Mouse (Mus musculus) gastrocnemius, postnatal 4 days (tissue): ENCODE measurements around the gene Nrarp. TPM values are rescaled to one million over a fixed set of nuclear protein-coding genes. Genes with fewer than 3 reads are reported as not detected.

Source experiments
- DNase-seq, 2 experiments: peaks; one replicate each; pipeline ENCODE4 v3.0.0; 2021 to 2022; ENCODE audit warnings: low spot score in 2 of 2, mixed read lengths in 2 of 2
- total RNA-seq, 2 experiments: library from RNA; stranded (reverse); gene quantifications; 2 replicates each; pipeline ENCODE4 v1.2.3; 2021

The Nrarp gene
- total RNA-seq, 2 experiments from 2014 or later, result 20.8 to 22.5 TPM

DNA sequence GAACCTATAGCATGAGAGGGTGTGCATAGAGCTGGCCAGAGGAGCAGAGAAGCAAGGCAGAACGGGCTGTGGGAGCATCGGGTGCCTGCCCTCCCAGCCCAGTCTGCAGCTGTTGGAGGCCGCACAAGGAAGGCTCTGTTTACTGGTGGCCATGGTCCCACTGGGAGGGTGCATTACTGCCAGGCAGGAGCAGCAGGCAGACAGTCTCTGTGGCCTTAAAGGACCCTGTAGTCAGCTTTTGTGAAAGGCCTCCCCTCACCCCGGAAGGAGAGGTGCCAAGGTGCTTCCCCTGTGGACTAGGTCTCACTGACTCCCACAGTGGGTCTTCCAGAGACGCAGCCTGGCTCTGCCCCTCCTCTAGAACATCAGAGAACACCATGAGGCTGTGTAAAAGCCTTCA is 46.3 kb downstream of the Nrarp start:
- peak in 1 of 2 experiments; percentile 56 for DNase-seq

GRCm38 (mm10) chr2:25227406-25227805 is 46.8 kb downstream of the Nrarp start:
- no peak for DNase-seq

- DNase-seq, result peak; percentile 74 to 85
These were observed 47.9 kb downstream of the Nrarp start for GRCm38 (mm10) chr2:25228431-25228889.

DNA sequence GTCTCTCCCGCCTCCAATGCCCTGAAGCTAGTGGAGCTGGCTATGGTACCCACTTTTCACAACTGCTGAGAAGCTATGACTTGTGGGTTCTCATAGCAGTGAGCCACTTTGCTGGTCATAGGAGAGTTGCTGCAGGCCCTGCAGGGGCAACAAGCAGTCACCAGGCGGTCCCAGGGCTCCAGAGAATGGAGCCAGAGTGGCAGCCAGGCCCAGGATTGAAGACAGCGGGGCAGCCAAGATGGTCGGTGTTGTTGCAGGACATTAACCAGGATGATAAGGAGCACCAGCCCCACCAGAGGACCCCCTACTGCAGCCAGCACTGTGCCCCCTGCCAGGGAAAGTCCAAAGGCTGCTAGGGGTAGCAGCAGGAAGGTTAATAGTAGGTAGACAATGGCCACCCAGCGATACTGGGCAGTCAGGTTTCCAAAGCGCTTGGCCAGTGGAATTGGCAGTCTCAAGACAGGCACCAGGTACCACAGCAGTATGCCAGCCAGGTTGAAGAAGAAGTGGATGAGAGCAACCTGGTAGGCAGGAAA is 48.5 kb downstream of the Nrarp start:
- no peak for DNase-seq

DNA sequence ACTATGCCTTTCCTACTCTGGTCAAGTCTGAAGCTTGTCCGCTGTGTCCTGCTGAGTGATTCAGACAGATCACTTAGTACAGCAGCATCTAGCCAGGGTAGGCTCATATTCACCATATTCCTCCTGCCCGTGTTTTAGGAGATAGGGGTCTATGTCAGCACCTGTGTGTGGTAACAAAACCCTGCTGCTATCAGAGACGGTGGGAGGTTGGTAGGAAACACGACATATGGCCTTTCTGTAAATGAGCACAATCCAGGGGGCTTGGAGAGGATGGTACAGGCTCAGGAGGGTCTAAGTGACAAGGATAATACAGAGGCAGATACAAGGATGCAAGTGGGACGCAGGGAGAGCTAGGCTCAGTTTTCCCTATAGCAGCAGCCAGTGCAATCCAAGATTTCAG is 49.0 kb downstream of the Nrarp start:
- DNase-seq, result no peak

- no peak for DNase-seq
These were observed 50.0 kb downstream of the Nrarp start for GRCm38 (mm10) chr2:25230581-25230980.

- no peak for DNase-seq
These were observed 50.5 kb downstream of the Nrarp start for GRCm38 (mm10) chr2:25231038-25231437.

Other genes starting within 250 kb of the Nrarp start
- gene Arrdc1, start 245.5 kb upstream of the Nrarp start, total RNA-seq, result 10 to 100 TPM; 15.0 to 17.5 TPM
- gene Zmynd19, start 231.0 kb upstream of the Nrarp start, total RNA-seq, result 10 to 100 TPM; 23.9 to 25.9 TPM
- gene Dph7, start 218.4 kb upstream of the Nrarp start, total RNA-seq, result 10 to 100 TPM in 1 of 2 experiments, 1 to 10 TPM in 1; 8.3 to 10.6 TPM
- 10 to 100 TPM; 56.1 to 59.4 TPM for gene Mrpl41, start 205.7 kb upstream of the Nrarp start, total RNA-seq
- 10 to 100 TPM; 17.3 to 23.2 TPM for gene Pnpla7, start 204.7 kb upstream of the Nrarp start, total RNA-seq
- 10 to 100 TPM; 43.1 to 47.7 TPM for gene Nsmf, start 126.4 kb upstream of the Nrarp start, total RNA-seq
- gene Entpd8, start 100.5 kb upstream of the Nrarp start, total RNA-seq, result not detected
- not detected for gene Noxa1, start 85.6 kb upstream of the Nrarp start, total RNA-seq
- gene Tor4a, start 16.1 kb downstream of the Nrarp start, total RNA-seq, result 1 to 10 TPM; 2.7 to 2.9 TPM
- 10 to 100 TPM; 43.4 to 47.7 TPM for gene Nelfb, start 30.7 kb downstream of the Nrarp start, total RNA-seq
- gene Stpg3, start 33.9 kb downstream of the Nrarp start, total RNA-seq, result not detected
- under 1 TPM in 1 of 2 experiments, not detected in 1; 0.25 TPM for gene Fam166a, start 38.0 kb downstream of the Nrarp start, total RNA-seq
- 100 to 1,000 TPM; 360 to 390 TPM for gene Tubb4b, start 43.9 kb downstream of the Nrarp start, total RNA-seq
- not detected for gene Slc34a3, start 53.6 kb downstream of the Nrarp start, total RNA-seq
- not detected for gene Rnf224, start 56.0 kb downstream of the Nrarp start, total RNA-seq
- 1 to 10 TPM; 1.4 to 2.0 TPM for gene Rnf208, start 61.5 kb downstream of the Nrarp start, total RNA-seq
- not detected for gene Cysrt1, start 61.7 kb downstream of the Nrarp start, total RNA-seq
- 1 to 10 TPM; 1.3 to 1.5 TPM for gene AL732309.1, start 66.1 kb downstream of the Nrarp start, total RNA-seq
- gene Tmem203, start 74.7 kb downstream of the Nrarp start, total RNA-seq, result 10 to 100 TPM; 18.8 to 19.7 TPM
- 1 to 10 TPM; 4.8 to 6.3 TPM for gene Tprn, start 81.9 kb downstream of the Nrarp start, total RNA-seq
- gene Ssna1, start 91.7 kb downstream of the Nrarp start, total RNA-seq, result 10 to 100 TPM; 55.9 to 58.1 TPM
- 10 to 100 TPM; 64.9 to 69.0 TPM for gene Anapc2, start 91.7 kb downstream of the Nrarp start, total RNA-seq
- gene Tmem210, start 107.4 kb downstream of the Nrarp start, total RNA-seq, result not detected
- gene Lrrc26, start 109.2 kb downstream of the Nrarp start, total RNA-seq, result not detected
- gene Grin1, start 138.4 kb downstream of the Nrarp start, total RNA-seq, result under 1 TPM; 0.17 to 0.26 TPM
- gene Man1b1, start 151.6 kb downstream of the Nrarp start, total RNA-seq, result 10 to 100 TPM; 36.5 to 40.2 TPM
- 10 to 100 TPM in 1 of 2 experiments, 1 to 10 TPM in 1; 8.1 to 11.9 TPM for gene Dpp7, start 175.6 kb downstream of the Nrarp start, total RNA-seq
- gene Uap1l1, start 184.9 kb downstream of the Nrarp start, total RNA-seq, result 10 to 100 TPM; 11.2 to 14.3 TPM
- gene Sapcd2, start 191.6 kb downstream of the Nrarp start, total RNA-seq, result 1 to 10 TPM; 6.2 TPM
- gene Entpd2, start 215.1 kb downstream of the Nrarp start, total RNA-seq, result 10 to 100 TPM; 35.1 to 42.0 TPM
- gene Npdc1, start 218.6 kb downstream of the Nrarp start, total RNA-seq, result 10 to 100 TPM; 41.2 to 45.9 TPM
- under 1 TPM in 1 of 2 experiments, not detected in 1; 0.34 TPM for gene Fut7, start 242.5 kb downstream of the Nrarp start, total RNA-seq
- gene Abca2, start 247.9 kb downstream of the Nrarp start, total RNA-seq, result 10 to 100 TPM; 12.7 to 13.8 TPM